Mouse (Mus musculus): ENCODE results near the gene Gm10570.

DNA sequence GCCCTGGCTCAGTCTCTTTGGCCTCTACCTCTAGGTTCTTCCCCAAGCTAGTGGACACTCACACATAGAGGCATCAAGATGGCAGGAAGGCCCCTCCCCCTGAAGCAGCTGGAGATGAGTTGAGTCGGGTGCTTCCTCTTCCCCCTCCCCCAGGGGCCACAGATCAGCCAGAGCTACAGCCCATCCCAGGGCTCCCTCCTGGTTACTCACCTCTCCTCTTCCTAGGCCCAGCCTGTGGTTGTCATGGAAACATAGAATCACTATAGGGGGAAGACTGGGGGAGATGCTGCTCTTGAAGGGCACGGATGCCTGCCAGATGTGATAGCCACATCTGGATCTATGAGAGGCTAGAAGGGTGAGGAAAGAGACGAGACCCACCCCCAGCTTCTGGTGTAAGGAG lies 3.7 kb downstream of the Gm10570 start:
- no peak for TF ChIP-seq CTCF (IDR thresholded peaks at IDR 0.05; ENCODE audit: borderline replicate concordance, insufficient read depth, low read length)
- TF ChIP-seq POLR2A (IDR thresholded peaks at IDR 0.05; ENCODE audit: low read depth, low read length) = no peak

All from embryonic fibroblast, embryonic 13.5 days (primary cell).